Mouse (Mus musculus) midbrain, embryonic 16.5 days (tissue): ENCODE results near the gene 1700028J19Rik. TPM values are rescaled to one million over a fixed set of nuclear protein-coding genes. Genes with fewer than 3 reads are reported as not detected.

Experiments used
- ATAC-seq: fragments of 200-750 bp; cut with Nextera tagmentation; 2 replicates; pipeline ENCODE4 v1.8.0; 2017; ENCODE audit warnings: moderate TSS enrichment
- H3K27ac ChIP-seq: fragments of 300-500 bp; sonication (generic); 2 replicates; pipeline ENCODE4 v1.5.1; 2014; ENCODE audit warnings: mild to moderate bottlenecking, low read length, mixed read lengths
- H3K27me3 ChIP-seq: fragments of 300-500 bp; sonication (generic); 2 replicates; pipeline ENCODE4 v1.6.1; 2014; ENCODE audit warnings: low read depth, low read length, mixed read lengths; ENCODE audit not compliant: control insufficient read depth, insufficient read depth
- H3K36me3 ChIP-seq: fragments of 300-500 bp; sonication (generic); 2 replicates; pipeline ENCODE4 v1.6.1; 2014; ENCODE audit warnings: mild to moderate bottlenecking, low read length, moderate library complexity, mixed read lengths; ENCODE audit not compliant: control insufficient read depth, insufficient read depth
- H3K4me1 ChIP-seq: fragments of 300-500 bp; sonication (generic); 2 replicates; pipeline ENCODE4 v1.6.1; 2014; ENCODE audit warnings: mild to moderate bottlenecking, low read length, mixed read lengths; ENCODE audit not compliant: control insufficient read depth, insufficient read depth
- H3K4me2 ChIP-seq: fragments of 300-500 bp; sonication (generic); 2 replicates; pipeline ENCODE4 v1.6.1; 2014; ENCODE audit warnings: mild to moderate bottlenecking, low read length, mixed read lengths
- H3K4me3 ChIP-seq: fragments of 300-500 bp; sonication (generic); 2 replicates; pipeline ENCODE4 v1.5.1; 2014; ENCODE audit warnings: low read depth, mild to moderate bottlenecking, low read length, moderate library complexity, mixed read lengths
- H3K9ac ChIP-seq: fragments of 300-500 bp; sonication (generic); 2 replicates; pipeline ENCODE4 v1.6.1; 2014; ENCODE audit warnings: low read depth, low read length, mixed read lengths
- H3K9me3 ChIP-seq: fragments of 300-500 bp; sonication (generic); replicated peaks from 2 replicates; pipeline ENCODE4 v1.6.1; 2014; ENCODE audit warnings: mild to moderate bottlenecking, low read length, mixed read lengths; ENCODE audit not compliant: control insufficient read depth, poor library complexity, severe bottlenecking
- WGBS: fragments of 180-500 bp; shearing (Covaris S2); extraction: QIAGEN DNeasy Blood & Tissue Kit; methylation state at CpG from one replicate; pipeline ENCODE4 v1.1.7; 2014; 5-methylcytosine and 5-hydroxymethylcytosine counted together
- polyA plus RNA-seq: library from polyadenylated mRNA; unstranded; fragments of >200 nt; fragmentation: Nextera tagmentation; extraction: Ambion mirVana; gene quantifications from 2 replicates; pipeline ENCODE4 v1.2.1, GENCODE M21; 2015

The 1700028J19Rik gene
- polyA plus RNA-seq, 1 experiment from 2014 or later = 1.5 TPM

GRCm38 (mm10) chr7:44275546-44275945 lies 29.1 kb upstream of the 1700028J19Rik start:
- H3K4me3 ChIP-seq = no peak overlapping the region
- no peaks in the 10 kb centered on the region for H3K9me3 ChIP-seq
- WGBS = 82% methylated on average over 3 of the region's 3 CpGs
- ATAC-seq = no peak
- no peaks in the 10 kb centered on the region for H3K27me3 ChIP-seq
- H3K4me1 ChIP-seq = no peaks in the 10 kb centered on the region
- H3K36me3 ChIP-seq = no peaks in the 10 kb centered on the region
- H3K27ac ChIP-seq = no peak overlapping the region
- H3K4me2 ChIP-seq = no peak overlapping the region
- H3K9ac ChIP-seq = no peak overlapping the region

DNA sequence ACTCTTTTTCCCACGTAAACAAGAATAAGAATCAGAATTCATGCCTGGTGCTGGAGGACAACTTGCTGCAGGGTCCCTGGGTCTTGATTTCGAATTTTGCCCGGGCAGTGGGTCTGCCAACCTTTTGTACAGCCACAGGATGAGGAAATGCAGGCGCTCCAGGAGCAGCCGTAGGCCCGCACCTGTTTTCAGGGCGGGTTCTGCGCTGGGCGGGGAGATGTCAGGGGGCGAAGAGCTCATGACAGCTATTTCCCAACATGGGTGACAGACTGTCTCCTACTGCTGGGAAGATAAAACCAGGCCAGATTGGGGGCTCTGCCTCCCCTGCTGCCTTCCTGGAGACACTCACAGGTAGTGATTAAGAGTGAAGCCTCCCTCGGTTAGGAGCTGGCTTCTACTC lies 27.6 kb upstream of the 1700028J19Rik start:
- no peaks in the 10 kb centered on the region for H3K27me3 ChIP-seq
- 43% methylated on average over 11 of the region's 11 CpGs for WGBS
- H3K36me3 ChIP-seq = no peaks in the 10 kb centered on the region
- H3K9ac ChIP-seq = no peak overlapping the region
- no peak overlapping the region for H3K27ac ChIP-seq
- H3K4me1 ChIP-seq = no peaks in the 10 kb centered on the region
- ATAC-seq = no peak
- H3K4me3 ChIP-seq = no peak overlapping the region
- no peak overlapping the region for H3K4me2 ChIP-seq
- no peaks in the 10 kb centered on the region for H3K9me3 ChIP-seq

DNA sequence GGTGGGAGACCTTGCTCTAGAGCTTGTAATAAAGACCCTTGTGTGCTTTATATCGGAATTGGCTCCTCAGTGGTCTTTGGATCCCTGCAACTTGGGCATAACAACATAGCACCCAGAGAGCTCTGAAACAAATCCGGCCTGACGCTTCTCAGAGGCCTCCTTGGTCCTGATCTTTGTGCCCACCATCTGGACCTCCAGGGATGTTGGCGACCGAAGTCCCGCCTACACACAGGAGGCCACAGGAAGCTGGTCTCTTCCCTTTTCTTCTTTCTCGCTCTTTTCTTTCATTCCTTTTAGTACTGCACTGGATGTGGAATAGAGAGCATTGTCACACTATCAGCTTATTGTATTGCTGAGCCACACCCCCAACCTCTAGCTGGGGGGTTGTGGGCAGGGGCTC lies 27.0 kb upstream of the 1700028J19Rik start:
- Histone ChIP-seq H3K4me1 (no peaks in the 10 kb centered on the region), H3K36me3 (no peaks in the 10 kb centered on the region)
- 60% methylated on average over 7 of the region's 7 CpGs for WGBS

GRCm38 (mm10) chr7:44272546-44272945 lies 26.1 kb upstream of the 1700028J19Rik start:
- no peak overlapping the region for H3K4me2 ChIP-seq
- H3K36me3 ChIP-seq = no peaks in the 10 kb centered on the region
- no peak overlapping the region for H3K27ac ChIP-seq
- no peaks in the 10 kb centered on the region for H3K4me1 ChIP-seq
- no peaks in the 10 kb centered on the region for H3K27me3 ChIP-seq
- H3K9me3 ChIP-seq = no peaks in the 10 kb centered on the region
- 88% methylated on average over 7 of the region's 7 CpGs for WGBS
- ATAC-seq = no peak
- no peak overlapping the region for H3K4me3 ChIP-seq
- H3K9ac ChIP-seq = no peak overlapping the region

More for the DNA sequence above, 27.0 kb upstream of the 1700028J19Rik start:
- Histone ChIP-seq H3K4me2 (no peak overlapping the region), H3K4me3 (no peak overlapping the region), H3K9ac (no peak overlapping the region), H3K27ac (no peak overlapping the region), H3K9me3 (no peaks in the 10 kb centered on the region), H3K27me3 (no peaks in the 10 kb centered on the region)
- no peak for ATAC-seq

DNA sequence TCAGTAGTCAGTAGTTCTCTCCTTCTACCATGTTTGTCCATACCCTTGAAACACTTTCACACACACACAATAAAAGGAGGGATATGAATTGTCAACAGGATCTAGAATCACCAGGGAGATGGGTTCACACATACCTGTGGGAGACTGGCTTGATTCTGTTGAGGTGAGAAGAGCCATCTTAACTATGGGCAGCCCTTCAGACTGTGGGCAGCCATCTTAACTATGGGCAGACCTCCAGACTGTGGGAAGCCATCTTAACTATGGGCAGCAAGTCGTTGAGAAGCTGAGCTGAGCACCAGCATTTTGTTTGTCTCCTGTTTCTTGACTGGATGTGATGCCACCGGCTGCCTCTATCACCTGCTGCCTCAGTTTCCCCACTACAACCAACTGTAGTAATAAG lies 24.8 kb upstream of the 1700028J19Rik start:
- ATAC-seq = 0 out of 2 replicates have a peak, but pooled peaks have one; percentile 61
- WGBS = 70% methylated on average over 2 of the region's 2 CpGs
- Histone ChIP-seq H3K4me2 (no peak overlapping the region), H3K4me1 (no peaks in the 10 kb centered on the region), H3K27me3 (no peaks in the 10 kb centered on the region), H3K9me3 (no peaks in the 10 kb centered on the region), H3K36me3 (no peaks in the 10 kb centered on the region), H3K4me3 (no peak overlapping the region), H3K27ac (no peak overlapping the region), H3K9ac (no peak overlapping the region)

GRCm38 (mm10) chr7:44269397-44269796 lies 22.9 kb upstream of the 1700028J19Rik start:
- Histone ChIP-seq H3K4me3 (no peak overlapping the region), H3K9me3 (no peaks in the 10 kb centered on the region), H3K4me2 (no peak overlapping the region), H3K27me3 (no peaks in the 10 kb centered on the region), H3K27ac (no peak overlapping the region), H3K4me1 (no peaks in the 10 kb centered on the region), H3K36me3 (no peaks in the 10 kb centered on the region), H3K9ac (no peak overlapping the region)
- ATAC-seq = no peak
- 96% methylated on average over 2 of the region's 2 CpGs for whole genome bisulfite sequencing

DNA sequence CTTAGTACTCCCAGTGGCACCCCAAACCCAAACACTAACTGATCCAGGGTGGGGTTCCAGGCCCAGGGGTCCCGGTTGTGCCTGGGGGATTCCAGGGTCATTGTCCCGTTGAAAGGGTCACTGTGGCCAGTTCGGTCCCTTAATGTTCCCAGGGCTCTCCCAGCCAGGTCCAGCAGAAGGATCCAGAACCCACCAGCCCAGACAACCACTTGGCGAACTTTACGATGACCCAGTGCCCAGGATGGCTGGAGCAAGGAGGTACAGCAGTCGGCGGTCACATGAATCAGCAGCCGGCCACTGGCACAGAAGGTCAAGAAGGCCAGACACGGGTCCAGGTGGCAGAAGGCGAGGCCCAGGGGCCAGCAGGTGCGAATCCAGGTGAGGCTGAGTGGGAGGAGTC lies 21.6 kb upstream of the 1700028J19Rik start:
- H3K4me1 ChIP-seq = no peaks in the 10 kb centered on the region
- H3K4me2 ChIP-seq = no peak overlapping the region
- H3K4me3 ChIP-seq = no peak overlapping the region
- no peaks in the 10 kb centered on the region for H3K9me3 ChIP-seq
- no peaks in the 10 kb centered on the region for H3K36me3 ChIP-seq
- no peaks in the 10 kb centered on the region for H3K27me3 ChIP-seq
- H3K27ac ChIP-seq = no peak overlapping the region
- no peak for ATAC-seq
- no peak overlapping the region for H3K9ac ChIP-seq
- WGBS = 83% methylated on average over 11 of the region's 11 CpGs

DNA sequence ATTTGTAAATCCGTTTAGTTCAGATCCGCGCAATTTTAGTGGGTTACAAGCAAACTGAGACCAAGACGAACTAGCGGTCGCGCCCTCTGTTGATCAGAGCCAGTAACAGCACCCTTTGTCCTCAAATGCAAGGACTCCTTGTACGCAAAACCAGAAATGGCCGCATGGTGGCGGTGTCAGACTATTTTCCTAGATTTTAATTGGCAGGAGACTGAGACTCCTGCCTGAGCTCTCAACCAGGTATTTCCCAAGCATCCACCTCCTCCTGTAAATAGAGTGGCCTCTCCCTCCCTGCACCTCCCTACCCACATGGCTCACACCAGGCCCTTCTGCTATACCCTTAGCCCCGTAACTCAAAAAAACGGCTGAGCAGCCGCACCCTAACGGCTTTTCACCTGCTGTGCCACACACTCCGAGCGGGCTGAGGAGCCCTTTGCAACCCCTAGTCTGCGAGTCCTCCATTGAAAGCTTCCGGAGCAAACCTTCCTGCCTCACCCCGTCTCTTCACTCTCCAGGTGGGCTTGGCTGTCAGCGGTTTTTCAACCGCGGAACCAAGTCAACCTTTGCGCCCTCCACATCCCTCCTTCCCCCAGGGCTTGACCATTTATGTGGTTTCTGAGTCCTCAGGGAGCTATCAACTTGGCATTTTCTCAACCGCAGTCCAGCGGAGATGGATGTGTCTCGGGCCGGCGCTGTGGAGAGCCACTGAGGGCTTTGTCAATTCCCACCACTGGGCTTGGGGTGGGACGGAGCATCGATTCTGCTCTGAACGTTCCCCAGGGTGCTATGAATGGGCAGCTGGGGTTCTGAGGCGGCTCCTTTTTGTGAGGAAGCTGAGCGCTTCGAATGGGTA lies 16.5 kb upstream of the 1700028J19Rik start:
- Histone ChIP-seq H3K4me3 (peak overlapping the region; percentile 35), H3K36me3 (no peaks in the 10 kb centered on the region), H3K27ac (peak overlapping the region; percentile 67), H3K9ac (peak overlapping the region; percentile 66), H3K4me1 (no peaks in the 10 kb centered on the region), H3K27me3 (no peaks in the 10 kb centered on the region), H3K4me2 (peak overlapping the region; percentile 62), H3K9me3 (no peaks in the 10 kb centered on the region)
- WGBS = 2% methylated on average over 34 of the region's 34 CpGs
- ATAC-seq = peak; percentile 89

DNA sequence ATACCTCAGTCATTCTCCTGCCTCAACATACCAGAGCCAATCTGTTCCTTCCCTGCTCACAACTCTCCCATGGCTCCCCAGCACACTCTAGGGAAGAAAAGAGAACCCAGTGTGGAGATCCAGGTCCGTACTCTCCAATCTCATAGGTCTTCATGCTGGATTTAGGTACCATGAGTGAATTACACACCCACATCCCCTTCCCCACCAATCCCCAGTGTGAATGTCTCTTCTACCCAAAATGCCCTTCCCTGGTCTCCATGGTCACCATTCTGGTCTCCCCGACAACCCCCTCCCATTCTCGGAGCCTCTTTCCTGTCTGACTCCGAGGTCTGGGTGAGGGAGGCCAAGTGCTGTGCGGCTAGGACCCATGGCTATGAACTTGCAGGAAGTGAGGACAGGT lies 14.7 kb upstream of the 1700028J19Rik start, which contains the start of gene Gm15517:
TSS of gene Gm15517 (plus strand) at position 301 of the 400 bp plus-strand sequence.
- Histone ChIP-seq H3K27ac (no peak within 1 kb of the TSS), H3K9ac (no peak within 1 kb of the TSS), H3K9me3 (no peaks in the 10 kb centered on the region), H3K4me3 (no peak within 1 kb of the TSS), H3K27me3 (no peaks in the 10 kb centered on the region), H3K36me3 (no peaks in the 10 kb centered on the region), H3K4me2 (no peak within 1 kb of the TSS), H3K4me1 (no peaks in the 10 kb centered on the region)
- 47% methylated on average over 5 of the region's 5 CpGs for WGBS
- ATAC-seq = no peak
